Mouse (Mus musculus): ENCODE measurements around the gene Arid1b. TPM values are rescaled to one million over a fixed set of nuclear protein-coding genes. Genes with fewer than 3 reads are reported as not detected.

Gene Arid1b
- polyA plus RNA-seq, 1 experiment = 99.0 TPM

DNA sequence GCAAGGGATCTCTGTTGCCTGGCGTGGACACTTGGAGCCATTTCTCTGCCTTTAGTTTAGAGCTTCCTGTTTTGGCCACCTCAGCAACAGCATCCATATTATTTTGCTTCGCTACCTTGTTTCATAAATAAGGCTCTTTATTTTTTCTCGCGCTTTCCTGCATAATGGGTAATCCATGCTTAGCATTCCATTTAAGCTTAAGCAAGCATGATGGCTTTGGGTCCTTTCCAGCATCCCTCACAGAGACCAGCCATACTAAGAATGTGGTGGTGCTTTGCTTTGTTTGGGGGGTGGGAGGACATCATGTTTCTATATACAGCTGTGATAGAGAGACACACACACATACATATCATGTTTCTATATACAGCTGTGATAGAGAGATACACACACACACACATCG is 318.2 kb downstream of the Arid1b start:
- 97% methylated on average over 5 of the region's 5 CpGs for whole genome bisulfite sequencing
- peaks cover 19% of the 10 kb centered on the region for H3K36me3 ChIP-seq (ENCODE audit: control insufficient read depth, insufficient read depth, low read length)
- H3K4me3 ChIP-seq (ENCODE audit: control insufficient read depth, insufficient read depth, low read length) = no peak overlapping the region
- H3K27ac ChIP-seq (ENCODE audit: control insufficient read depth, insufficient read depth, low read length) = no peak overlapping the region
- DNase-seq = no peak
- TF ChIP-seq CTCF (IDR thresholded peaks at IDR 0.05; ENCODE audit: borderline replicate concordance, control insufficient read depth, extremely low read depth, insufficient read depth, low read length, poor library complexity) (no peak), POLR2A (IDR thresholded peaks at IDR 0.05; ENCODE audit: control insufficient read depth, extremely low read depth, insufficient read depth, low read length, poor library complexity) (no peak)
- no peaks in the 10 kb centered on the region for H3K27me3 ChIP-seq (ENCODE audit: control insufficient read depth, insufficient read depth, low read length)
- H3K4me1 ChIP-seq (replicated peaks; ENCODE audit: control insufficient read depth, insufficient read depth, low read length) = peaks cover 16% of the 10 kb centered on the region

DNA sequence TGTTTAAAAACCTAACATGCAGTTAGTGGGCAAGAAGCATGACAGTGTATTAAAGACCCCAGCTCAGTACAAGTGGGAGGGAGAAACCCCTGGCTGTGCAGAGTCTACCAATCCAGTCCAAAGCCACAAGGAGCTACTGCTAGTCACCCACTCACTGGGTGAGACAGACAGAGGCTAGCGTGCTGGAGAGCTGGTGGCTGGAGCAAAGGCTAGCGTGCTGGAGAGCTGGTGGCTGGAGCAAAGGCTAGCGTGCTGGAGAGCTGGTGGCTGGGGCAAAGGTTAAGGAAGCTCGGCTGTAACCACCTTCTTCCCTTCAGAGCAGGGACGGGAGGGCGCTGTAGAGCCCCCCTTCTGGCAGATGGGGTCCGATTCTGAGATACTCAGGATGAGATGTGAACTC is 320.6 kb downstream of the Arid1b start:
- Histone ChIP-seq H3K27ac (ENCODE audit: control insufficient read depth, insufficient read depth, low read length) (no peak overlapping the region), H3K36me3 (ENCODE audit: control insufficient read depth, insufficient read depth, low read length) (peaks cover 33% of the 10 kb centered on the region), H3K4me3 (ENCODE audit: control insufficient read depth, insufficient read depth, low read length) (no peak overlapping the region), H3K4me1 (replicated peaks; ENCODE audit: control insufficient read depth, insufficient read depth, low read length) (peaks cover 7% of the 10 kb centered on the region), H3K27me3 (ENCODE audit: control insufficient read depth, insufficient read depth, low read length) (no peaks in the 10 kb centered on the region)
- TF ChIP-seq POLR2A (IDR thresholded peaks at IDR 0.05; ENCODE audit: control insufficient read depth, extremely low read depth, insufficient read depth, low read length, poor library complexity) (no peak), CTCF (IDR thresholded peaks at IDR 0.05; ENCODE audit: borderline replicate concordance, control insufficient read depth, extremely low read depth, insufficient read depth, low read length, poor library complexity) (no peak)
- WGBS = 86% methylated on average over 7 of the region's 7 CpGs
- DNase-seq = no peak

- WGBS = 45% methylated on average over 7 of the region's 7 CpGs
- no peak for TF ChIP-seq POLR2A (IDR thresholded peaks at IDR 0.05; ENCODE audit: control insufficient read depth, extremely low read depth, insufficient read depth, low read length, poor library complexity)
- TF ChIP-seq CTCF (IDR thresholded peaks at IDR 0.05; ENCODE audit: borderline replicate concordance, control insufficient read depth, extremely low read depth, insufficient read depth, low read length, poor library complexity) = no peak
- Histone ChIP-seq H3K27me3 (ENCODE audit: control insufficient read depth, insufficient read depth, low read length) (no peaks in the 10 kb centered on the region), H3K4me1 (replicated peaks; ENCODE audit: control insufficient read depth, insufficient read depth, low read length) (no peaks in the 10 kb centered on the region), H3K4me3 (ENCODE audit: control insufficient read depth, insufficient read depth, low read length) (no peak overlapping the region), H3K36me3 (ENCODE audit: control insufficient read depth, insufficient read depth, low read length) (peaks cover 40% of the 10 kb centered on the region), H3K27ac (ENCODE audit: control insufficient read depth, insufficient read depth, low read length) (no peak overlapping the region)
- DNase-seq = no peak
Measured at GRCm38 (mm10) chr17:5316489-5316888, 322.4 kb downstream of the Arid1b start.

GRCm38 (mm10) chr17:5321589-5322225 is 327.6 kb downstream of the Arid1b start:
- TF ChIP-seq CTCF (IDR thresholded peaks at IDR 0.05; ENCODE audit: borderline replicate concordance, control insufficient read depth, extremely low read depth, insufficient read depth, low read length, poor library complexity) = no peak
- no peak for DNase-seq
- H3K27me3 ChIP-seq (ENCODE audit: control insufficient read depth, insufficient read depth, low read length) = no peaks in the 10 kb centered on the region
- 88% methylated on average over 8 of the region's 8 CpGs for WGBS
- peaks cover 53% of the 10 kb centered on the region for H3K36me3 ChIP-seq (ENCODE audit: control insufficient read depth, insufficient read depth, low read length)
- H3K4me3 ChIP-seq (ENCODE audit: control insufficient read depth, insufficient read depth, low read length) = no peak overlapping the region
- H3K4me1 ChIP-seq (replicated peaks; ENCODE audit: control insufficient read depth, insufficient read depth, low read length) = no peaks in the 10 kb centered on the region
- H3K27ac ChIP-seq (ENCODE audit: control insufficient read depth, insufficient read depth, low read length) = no peak overlapping the region

DNA sequence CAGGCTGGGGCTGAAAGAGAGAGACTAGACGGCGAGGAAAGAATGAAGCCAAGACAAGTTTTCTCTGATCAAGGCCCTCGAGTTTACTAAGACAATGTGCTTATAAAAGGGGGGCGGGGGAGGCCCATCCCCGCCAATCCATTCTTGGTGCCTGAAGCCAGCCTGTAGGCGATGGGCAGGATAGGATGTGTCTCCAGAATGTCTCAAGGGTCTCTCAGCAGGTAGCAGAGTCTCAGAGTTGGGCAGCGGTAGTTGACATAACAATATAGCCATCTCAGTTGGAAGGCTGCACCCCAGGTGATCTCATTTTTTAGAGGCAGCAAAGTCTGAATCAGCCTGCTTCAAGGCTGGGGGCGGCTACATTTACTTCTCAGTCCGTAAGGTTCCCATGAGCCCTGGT is 328.5 kb downstream of the Arid1b start:
- DNase-seq = no peak
- H3K4me1 ChIP-seq (replicated peaks; ENCODE audit: control insufficient read depth, insufficient read depth, low read length) = 0 out of 2 replicates have a peak, but pooled peaks cover under 1% of the 10 kb centered on the region
- no peak for TF ChIP-seq POLR2A (IDR thresholded peaks at IDR 0.05; ENCODE audit: control insufficient read depth, extremely low read depth, insufficient read depth, low read length, poor library complexity)
- TF ChIP-seq CTCF (IDR thresholded peaks at IDR 0.05; ENCODE audit: borderline replicate concordance, control insufficient read depth, extremely low read depth, insufficient read depth, low read length, poor library complexity) = no peak
- no peak overlapping the region for H3K27ac ChIP-seq (ENCODE audit: control insufficient read depth, insufficient read depth, low read length)
- H3K4me3 ChIP-seq (ENCODE audit: control insufficient read depth, insufficient read depth, low read length) = no peak overlapping the region
- 93% methylated on average over 9 of the region's 9 CpGs for WGBS
- no peaks in the 10 kb centered on the region for H3K27me3 ChIP-seq (ENCODE audit: control insufficient read depth, insufficient read depth, low read length)
- peaks cover 57% of the 10 kb centered on the region for H3K36me3 ChIP-seq (ENCODE audit: control insufficient read depth, insufficient read depth, low read length)

GRCm38 (mm10) chr17:5323746-5324145 is 329.6 kb downstream of the Arid1b start:
- H3K27ac ChIP-seq (ENCODE audit: control insufficient read depth, insufficient read depth, low read length) = no peak overlapping the region
- 74% methylated on average over 1 of the region's 1 CpGs for WGBS

More at GRCm38 (mm10) chr17:5323746-5324145, 329.6 kb downstream of the Arid1b start:
- H3K36me3 ChIP-seq (ENCODE audit: control insufficient read depth, insufficient read depth, low read length) = peaks cover 62% of the 10 kb centered on the region
- no peak overlapping the region for H3K4me3 ChIP-seq (ENCODE audit: control insufficient read depth, insufficient read depth, low read length)
- H3K4me1 ChIP-seq (replicated peaks; ENCODE audit: control insufficient read depth, insufficient read depth, low read length) = 0 out of 2 replicates have a peak, but pooled peaks cover 3% of the 10 kb centered on the region
- H3K27me3 ChIP-seq (ENCODE audit: control insufficient read depth, insufficient read depth, low read length) = no peaks in the 10 kb centered on the region
- DNase-seq = no peak
- TF ChIP-seq CTCF (IDR thresholded peaks at IDR 0.05; ENCODE audit: borderline replicate concordance, control insufficient read depth, extremely low read depth, insufficient read depth, low read length, poor library complexity) = no peak
- TF ChIP-seq POLR2A (IDR thresholded peaks at IDR 0.05; ENCODE audit: control insufficient read depth, extremely low read depth, insufficient read depth, low read length, poor library complexity) = no peak
